Mouse (Mus musculus) liver, embryonic 14.5 days (tissue): Measurements from ENCODE around the gene Rab27a. TPM values are rescaled to one million over a fixed set of nuclear protein-coding genes. Genes with fewer than 3 reads are reported as not detected.

Experiments
- ATAC-seq: fragments of 200-750 bp; cut with Nextera tagmentation; 2 replicates; pipeline ENCODE4 v1.8.0; 2017; ENCODE audit warnings: moderate number of reproducible peaks, mild to moderate bottlenecking, moderate library complexity; ENCODE audit not compliant: insufficient read depth
- DNase-seq, 3 experiments: peaks; one replicate each; pipeline ENCODE4 v3.0.0-alpha.2; 2012 to 2013; ENCODE audit warnings: low read depth in 3 of 3, low spot score in 3 of 3
- H3K27ac ChIP-seq: fragments of 300-500 bp; sonication (generic); 2 replicates; pipeline ENCODE4 v1.5.1; 2014; ENCODE audit warnings: moderate library complexity, mild to moderate bottlenecking, control low read depth, inconsistent platforms
- H3K27me3 ChIP-seq: fragments of 300-500 bp; sonication (generic); 2 replicates; pipeline ENCODE4 v1.6.1; 2014; ENCODE audit warnings: mild to moderate bottlenecking, low read length, moderate library complexity; ENCODE audit not compliant: control insufficient read depth, insufficient read depth
- H3K36me3 ChIP-seq: fragments of 300-500 bp; sonication (generic); replicated peaks from 2 replicates; pipeline ENCODE4 v1.6.1; 2014; ENCODE audit warnings: low read depth; ENCODE audit not compliant: control insufficient read depth, insufficient read depth
- H3K4me1 ChIP-seq, 2 experiments: fragments of 200-500 bp in 1 of 2; fragments of 300-500 bp in 1 of 2; sonication (generic) in 1 of 2; replicated peaks; 2 replicates each; pipeline ENCODE4 v1.6.1; 2012 to 2014; ENCODE audit warnings: antibody characterized with exemption in 1 of 2, inconsistent platforms in 1 of 2, low read length in 1 of 2; ENCODE audit not compliant: control insufficient read depth in 2 of 2, insufficient read depth in 2 of 2
- H3K4me2 ChIP-seq: fragments of 300-500 bp; sonication (generic); 2 replicates; pipeline ENCODE4 v1.6.1; 2014; ENCODE audit warnings: low read depth, mild to moderate bottlenecking, control low read depth, moderate library complexity
- H3K4me3 ChIP-seq, 2 experiments: fragments of 200-500 bp in 1 of 2; fragments of 300-500 bp in 1 of 2; sonication (generic) in 1 of 2; 2 replicates each; pipeline ENCODE4 v1.5.1; 2012 to 2014; ENCODE audit warnings: low read depth in 2 of 2, low read length in 2 of 2, mild to moderate bottlenecking in 2 of 2, control low read depth in 1 of 2, inconsistent platforms in 1 of 2, moderate library complexity in 1 of 2; ENCODE audit not compliant: insufficient read depth in 1 of 2
- H3K9ac ChIP-seq: fragments of 300-500 bp; sonication (generic); replicated peaks from 2 replicates; pipeline ENCODE4 v1.6.1; 2014; ENCODE audit warnings: mild to moderate bottlenecking, control low read depth, moderate library complexity
- H3K9me3 ChIP-seq: fragments of 300-500 bp; sonication (generic); 2 replicates; pipeline ENCODE4 v1.6.1; 2016; ENCODE audit warnings: low read length, mixed read lengths; ENCODE audit not compliant: control insufficient read depth
- CTCF ChIP-seq: IDR thresholded peaks from 2 replicates; pipeline ENCODE4 v1.5.1; 2016; ENCODE audit warnings: antibody characterized with exemption, low read depth, control low read depth
- EP300 ChIP-seq: IDR thresholded peaks from 2 replicates; pipeline ENCODE4 v1.6.1; 2016; ENCODE audit warnings: antibody characterized with exemption, low read depth
- WGBS: fragments of 180-500 bp; shearing (Covaris S2); extraction: QIAGEN DNeasy Blood & Tissue Kit; methylation state at CpG from one replicate; pipeline ENCODE4 v1.1.7; 2014; ENCODE audit not compliant: insufficient replicate concordance; 5-methylcytosine and 5-hydroxymethylcytosine counted together
- polyA plus RNA-seq, 2 experiments: library from polyadenylated mRNA; depleted of rRNA in 1 of 2; stranded (reverse) in 1 of 2; unstranded in 1 of 2; fragments of >200 nt; fragmentation: Nextera tagmentation in 1 of 2; extraction: Ambion mirVana in 1 of 2; gene quantifications; 2 replicates each; pipeline versions ENCODE4 v1.2.1 to v1.2.3; 2012 to 2014

The Rab27a gene
- polyA plus RNA-seq, 2 experiments: 1.6 to 2.8 TPM

GRCm38 (mm10) chr9:73050606-73051005, 6.0 kb downstream of the Rab27a start:
- Histone ChIP-seq H3K9me3 (no peaks in the 10 kb centered on the region), H3K4me2 (no peak overlapping the region), H3K36me3 (no peaks in the 10 kb centered on the region), H3K27me3 (no peaks in the 10 kb centered on the region), H3K4me3 (no peak overlapping the region), H3K27ac (no peak overlapping the region), H3K4me1 (no peaks in the 10 kb centered on the region; a peak in 2 of 4 replicates), H3K9ac (no peak overlapping the region)
- WGBS: 43% methylated on average over 8 of the region's 8 CpGs
- ATAC-seq: no peak
- no peak for TF ChIP-seq EP300
- no peak for TF ChIP-seq CTCF
- no peak for DNase-seq

GRCm38 (mm10) chr9:73055441-73055911, 10.8 kb downstream of the Rab27a start:
- Histone ChIP-seq H3K27me3 (no peaks in the 10 kb centered on the region), H3K27ac (no peak overlapping the region), H3K36me3 (no peaks in the 10 kb centered on the region), H3K9me3 (no peaks in the 10 kb centered on the region), H3K9ac (no peak overlapping the region), H3K4me3 (no peak overlapping the region), H3K4me2 (no peak overlapping the region), H3K4me1 (no peaks in the 10 kb centered on the region)
- no peak for ATAC-seq
- TF ChIP-seq CTCF (no peak), EP300 (no peak)
- WGBS: 58% methylated on average over 10 of the region's 10 CpGs
- DNase-seq: no peak

GRCm38 (mm10) chr9:73059224-73059623, 14.6 kb downstream of the Rab27a start:
- H3K36me3 ChIP-seq: no peaks in the 10 kb centered on the region
- TF ChIP-seq CTCF (no peak), EP300 (no peak)
- H3K4me3 ChIP-seq: no peak overlapping the region
- no peak overlapping the region for H3K27ac ChIP-seq
- no peaks in the 10 kb centered on the region for H3K27me3 ChIP-seq
- H3K9me3 ChIP-seq: no peaks in the 10 kb centered on the region
- no peaks in the 10 kb centered on the region for H3K4me1 ChIP-seq
- no peak for DNase-seq
- ATAC-seq: no peak
- H3K4me2 ChIP-seq: no peak overlapping the region
- WGBS: 78% methylated on average over 4 of the region's 4 CpGs
- no peak overlapping the region for H3K9ac ChIP-seq

DNA sequence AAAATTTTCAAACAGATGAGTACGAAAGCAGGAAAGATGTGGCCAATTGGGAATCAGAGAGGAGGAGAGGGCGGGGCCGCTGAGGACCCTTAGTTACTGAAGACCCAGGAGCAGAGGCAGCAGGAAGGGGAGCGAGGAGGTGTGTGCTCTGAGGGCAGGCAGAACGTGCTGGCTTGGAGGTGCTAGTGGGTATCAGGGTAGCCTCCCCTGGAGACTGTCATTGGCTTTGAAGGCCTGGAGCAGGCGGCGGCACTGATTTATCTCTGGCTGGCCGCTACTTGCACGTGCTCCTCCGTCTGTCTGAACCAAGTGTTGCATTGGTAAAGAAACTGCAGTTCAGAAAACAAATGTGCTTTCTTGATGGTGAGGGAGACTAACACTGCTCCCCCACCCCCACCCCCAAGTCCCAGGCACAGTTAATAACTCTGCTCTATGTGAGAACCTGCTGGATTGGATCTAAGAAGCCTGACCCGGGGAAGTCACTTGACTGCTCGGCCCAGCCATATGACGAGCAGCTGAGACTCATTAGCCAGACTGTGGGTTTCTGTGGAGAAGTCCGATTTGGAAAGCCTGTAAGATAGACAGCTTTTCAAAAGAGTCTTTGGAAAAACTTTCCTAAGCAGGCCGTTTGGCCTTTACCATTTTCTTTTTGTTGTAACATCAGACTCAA, 19.1 kb downstream of the Rab27a start:
- no peak for TF ChIP-seq EP300
- TF ChIP-seq CTCF: no peak
- Histone ChIP-seq H3K4me3 (no peak overlapping the region), H3K4me1 (peaks cover 0 to 16% of the 10 kb centered on the region in 2 experiments; a peak in 2 of 4 replicates), H3K27me3 (no peaks in the 10 kb centered on the region), H3K36me3 (no peaks in the 10 kb centered on the region), H3K27ac (no peak overlapping the region), H3K9ac (no peak overlapping the region), H3K9me3 (no peaks in the 10 kb centered on the region), H3K4me2 (no peak overlapping the region)
- no peak for ATAC-seq
- no peak for DNase-seq
- 67% methylated on average over 15 of the region's 15 CpGs for WGBS

GRCm38 (mm10) chr9:73067086-73067485, 22.4 kb downstream of the Rab27a start:
- no peak for TF ChIP-seq CTCF
- TF ChIP-seq EP300: no peak
- H3K9me3 ChIP-seq: no peaks in the 10 kb centered on the region
- no peak overlapping the region for H3K9ac ChIP-seq
- no peaks in the 10 kb centered on the region for H3K27me3 ChIP-seq
- H3K4me3 ChIP-seq: no peak overlapping the region
- peaks cover 0 to 16% of the 10 kb centered on the region in 2 experiments; a peak in 2 of 4 replicates for H3K4me1 ChIP-seq
- peak overlapping the region; percentile 37 for H3K4me2 ChIP-seq
- ATAC-seq (no peak), DNase-seq (no peak)
- WGBS: 13% methylated on average over 10 of the region's 10 CpGs
- H3K27ac ChIP-seq: no peak overlapping the region
- H3K36me3 ChIP-seq: no peaks in the 10 kb centered on the region
